Mouse (Mus musculus): ENCODE data around the gene Gba2.
"Not testable (repeated sequence)": the region's sequence is repeated elsewhere in the genome, so short reads cannot be mapped to it uniquely, and the experiment has no call there.

- not testable (repeated sequence) for TF ChIP-seq CTCF (IDR thresholded peaks at IDR 0.05; ENCODE audit: borderline replicate concordance, insufficient read depth, low read length); POLR2A (IDR thresholded peaks at IDR 0.05; ENCODE audit: low read depth, low read length)
Observed at GRCm38 (mm10) chr4:43551854-43552253, 26.8 kb downstream of the Gba2 start.
